Mouse (Mus musculus) myocyte (in vitro differentiated cells): ENCODE measurements around the gene Batf3.

Experiments
- MAX ChIP-seq: IDR thresholded peaks from one replicate; pipeline ENCODE4 v1.6.1; 2011; ENCODE audit warnings: low read depth, mild to moderate bottlenecking, control low read depth
- POLR2A ChIP-seq: IDR thresholded peaks from one replicate; pipeline ENCODE4 v1.6.1; 2011; ENCODE audit warnings: low read depth, mild to moderate bottlenecking, control low read depth, moderate library complexity; ENCODE audit not compliant: insufficient read length
- REST ChIP-seq: IDR thresholded peaks from one replicate; pipeline ENCODE4 v1.6.1; 2011; ENCODE audit warnings: mild to moderate bottlenecking, control low read depth, moderate library complexity; ENCODE audit not compliant: insufficient read depth, insufficient read length

GRCm38 (mm10) chr1:191099772-191100291, 2.2 kb downstream of the Batf3 start:
- no peak for TF ChIP-seq POLR2A
- TF ChIP-seq MAX: no peak
- TF ChIP-seq REST: no peak
